Mouse (Mus musculus): ENCODE measurements at regions not wholly inside any gene's neighbourhood (a gene's known extent, or its start where the extent isn't known, plus 50 kb on each side); places are given as distances from the start of the nearest gene placed in this dataset.

GRCm38 (mm10) chr3:81482742-81483141 is 446.5 kb downstream of the Pdgfc start:
- peaks cover 13% of the 10 kb centered on the region for H3K4me1 ChIP-seq
- WGBS = 61% methylated on average over 2 of the region's 2 CpGs
- no peak overlapping the region for H3K27ac ChIP-seq (replicated peaks)
- no peaks in the 10 kb centered on the region for H3K27me3 ChIP-seq (ENCODE audit: low read depth, poor library complexity, severe bottlenecking)
- H3K36me3 ChIP-seq = no peaks in the 10 kb centered on the region
- no peak for DNase-seq (ENCODE audit: low spot score)
- no peaks in the 10 kb centered on the region for H3K9me3 ChIP-seq (replicated peaks)
- no peak overlapping the region for H3K4me3 ChIP-seq

GRCm38 (mm10) chr3:81483363-81483762 is 447.1 kb downstream of the Pdgfc start:
- WGBS = 77% methylated on average over 2 of the region's 2 CpGs
- DNase-seq (ENCODE audit: low spot score) = no peak

GRCm38 (mm10) chr3:81505316-81505715 is 427.1 kb upstream of the Ctso start:
- H3K27me3 ChIP-seq (ENCODE audit: low read depth, poor library complexity, severe bottlenecking) = no peaks in the 10 kb centered on the region
- WGBS = 84% methylated on average over 1 of the region's 1 CpGs
- no peak overlapping the region for H3K4me3 ChIP-seq
- H3K4me1 ChIP-seq = no peaks in the 10 kb centered on the region
- DNase-seq (ENCODE audit: low spot score) = no peak
- H3K36me3 ChIP-seq = no peaks in the 10 kb centered on the region
- H3K9me3 ChIP-seq (replicated peaks) = no peaks in the 10 kb centered on the region
- no peak overlapping the region for H3K27ac ChIP-seq (replicated peaks)

More at GRCm38 (mm10) chr3:81483363-81483762, 447.1 kb downstream of the Pdgfc start:
- Histone ChIP-seq H3K36me3 (no peaks in the 10 kb centered on the region), H3K9me3 (replicated peaks) (no peaks in the 10 kb centered on the region), H3K4me3 (no peak overlapping the region), H3K27me3 (ENCODE audit: low read depth, poor library complexity, severe bottlenecking) (no peaks in the 10 kb centered on the region), H3K4me1 (peaks cover 13% of the 10 kb centered on the region), H3K27ac (replicated peaks) (no peak overlapping the region)

DNA sequence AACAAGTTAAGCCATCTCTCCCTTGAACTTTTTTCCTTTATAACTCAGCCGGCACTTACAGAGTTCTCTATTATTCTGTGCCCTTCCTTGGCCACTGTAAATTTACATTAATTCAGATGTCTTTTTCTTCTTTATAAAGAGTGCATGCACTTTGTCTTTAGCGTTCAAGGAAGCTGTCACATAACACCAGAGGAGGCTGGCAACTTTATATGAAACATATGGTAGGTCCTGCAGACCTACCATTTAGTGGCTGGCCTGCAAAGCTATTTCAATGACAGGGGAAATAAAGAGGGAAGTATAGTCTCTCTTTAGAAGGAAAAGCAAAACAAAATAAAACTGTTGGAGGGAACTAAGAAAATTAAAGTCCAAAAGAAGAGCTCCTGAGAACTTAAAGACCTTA is 423.8 kb upstream of the Ctso start:
- Histone ChIP-seq H3K27me3 (ENCODE audit: low read depth, poor library complexity, severe bottlenecking) (no peaks in the 10 kb centered on the region), H3K4me3 (no peak overlapping the region), H3K9me3 (replicated peaks) (no peaks in the 10 kb centered on the region), H3K27ac (replicated peaks) (no peak overlapping the region), H3K4me1 (no peaks in the 10 kb centered on the region), H3K36me3 (no peaks in the 10 kb centered on the region)
- WGBS = 66% methylated on average over 2 of the region's 2 CpGs
- no peak for DNase-seq (ENCODE audit: low spot score)

DNA sequence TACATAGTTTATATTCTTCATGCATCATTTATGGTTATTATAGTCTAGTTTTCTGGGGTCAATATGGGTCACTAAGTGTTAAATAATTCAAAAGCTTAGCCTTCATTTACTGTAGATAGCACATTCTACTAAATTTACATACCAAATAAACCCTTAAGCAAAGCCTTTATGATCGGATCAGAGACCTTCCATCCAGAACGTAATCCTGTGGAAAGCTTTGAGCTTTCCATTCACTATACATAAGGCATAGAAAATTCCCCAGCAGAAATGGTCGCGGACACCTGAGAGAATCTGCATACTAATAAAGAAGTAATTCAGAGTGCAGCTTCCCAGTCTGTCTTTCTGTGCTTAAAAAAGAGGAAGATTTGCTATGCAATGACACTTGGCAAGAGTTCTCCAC is 410.6 kb upstream of the Ctso start:
- peaks cover 6% of the 10 kb centered on the region; the same call in 1 of the 2 replicates for H3K4me1 ChIP-seq

DNA sequence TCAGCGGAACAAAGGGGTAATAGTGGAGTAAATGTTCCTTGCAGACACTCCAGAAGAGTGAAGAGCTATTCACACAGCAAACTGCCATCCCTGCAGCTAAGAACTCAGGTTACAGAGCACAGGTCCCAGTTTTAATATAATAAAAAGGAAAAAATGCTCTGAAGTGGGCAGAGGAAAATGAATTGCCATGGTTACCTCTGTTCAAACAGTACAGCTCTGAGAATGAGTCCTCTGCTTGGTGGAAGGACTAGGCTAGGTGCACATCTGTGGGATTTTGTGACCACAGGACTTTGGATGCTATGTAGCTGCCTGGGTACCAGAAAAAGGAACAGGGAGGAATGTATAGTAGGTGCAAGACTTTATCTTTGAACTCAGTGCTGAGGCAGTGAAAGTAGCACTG is 401.5 kb upstream of the Ctso start:
- Histone ChIP-seq H3K36me3 (no peaks in the 10 kb centered on the region), H3K4me3 (no peak overlapping the region), H3K9me3 (replicated peaks) (no peaks in the 10 kb centered on the region), H3K27me3 (ENCODE audit: low read depth, poor library complexity, severe bottlenecking) (no peaks in the 10 kb centered on the region), H3K27ac (replicated peaks) (no peak overlapping the region), H3K4me1 (peaks cover 5% of the 10 kb centered on the region)
- no peak for DNase-seq (ENCODE audit: low spot score)
- WGBS = 88% methylated on average over 1 of the region's 1 CpGs

More for the DNA sequence above, 410.6 kb upstream of the Ctso start:
- 44% methylated on average over 4 of the region's 4 CpGs for WGBS
- no peak overlapping the region for H3K4me3 ChIP-seq
- H3K27me3 ChIP-seq (ENCODE audit: low read depth, poor library complexity, severe bottlenecking) = no peaks in the 10 kb centered on the region
- H3K27ac ChIP-seq (replicated peaks) = no peak overlapping the region
- no peak for DNase-seq (ENCODE audit: low spot score)
- H3K36me3 ChIP-seq = no peaks in the 10 kb centered on the region
- no peaks in the 10 kb centered on the region for H3K9me3 ChIP-seq (replicated peaks)

DNA sequence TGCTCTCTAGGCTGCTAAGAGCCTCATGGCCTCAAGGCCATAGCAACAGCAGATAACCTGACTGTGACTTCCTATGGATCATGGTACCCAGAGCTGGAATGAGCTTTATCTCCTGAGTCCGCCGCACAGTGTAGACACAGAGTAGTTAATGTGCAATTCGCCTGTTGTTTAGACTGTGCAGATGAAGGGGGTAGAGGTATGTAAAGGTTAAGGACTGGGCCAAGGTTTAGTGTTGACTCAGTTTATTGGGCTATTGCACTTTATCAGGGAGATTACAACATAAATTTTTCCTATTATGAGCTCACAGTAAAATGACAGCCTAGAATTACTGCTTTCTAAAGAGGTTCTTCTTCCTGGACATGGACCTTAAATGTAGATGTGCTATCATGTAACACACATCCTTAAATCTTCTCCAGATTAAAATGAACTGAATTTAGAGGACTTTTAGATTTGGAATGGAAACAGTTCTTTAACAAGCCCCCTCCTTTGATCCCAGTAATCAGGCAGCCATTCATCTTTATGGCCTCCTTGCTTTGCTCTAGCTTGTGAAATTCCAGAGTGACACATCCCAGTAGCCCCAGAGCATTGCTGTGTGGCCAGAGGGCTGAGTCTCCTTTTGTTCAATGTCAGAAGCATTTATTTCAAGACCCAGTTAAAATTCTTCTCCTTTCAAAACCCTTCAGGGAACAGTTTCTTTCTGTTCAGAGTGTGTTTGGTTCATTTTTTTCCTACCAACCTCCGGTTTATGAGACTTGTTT is 396.8 kb upstream of the Ctso start:
- Histone ChIP-seq H3K4me1 (peaks cover 7% of the 10 kb centered on the region), H3K9me3 (replicated peaks) (no peaks in the 10 kb centered on the region), H3K27ac (replicated peaks) (no peak overlapping the region), H3K27me3 (ENCODE audit: low read depth, poor library complexity, severe bottlenecking) (no peaks in the 10 kb centered on the region), H3K4me3 (no peak overlapping the region), H3K36me3 (no peaks in the 10 kb centered on the region)
- DNase-seq (ENCODE audit: low spot score) = no peak
- WGBS = 88% methylated on average over 4 of the region's 4 CpGs

- H3K4me1 ChIP-seq = no peaks in the 10 kb centered on the region
- no peaks in the 10 kb centered on the region for H3K27me3 ChIP-seq (ENCODE audit: low read depth, poor library complexity, severe bottlenecking)
- no peak overlapping the region for H3K4me3 ChIP-seq
- H3K27ac ChIP-seq (replicated peaks) = no peak overlapping the region
- H3K9me3 ChIP-seq (replicated peaks) = no peaks in the 10 kb centered on the region
- H3K36me3 ChIP-seq = no peaks in the 10 kb centered on the region
- DNase-seq (ENCODE audit: low spot score) = no peak
- 82% methylated on average over 7 of the region's 7 CpGs for WGBS
Measured at GRCm38 (mm10) chr3:81554773-81555172, 377.6 kb upstream of the Ctso start.

DNA sequence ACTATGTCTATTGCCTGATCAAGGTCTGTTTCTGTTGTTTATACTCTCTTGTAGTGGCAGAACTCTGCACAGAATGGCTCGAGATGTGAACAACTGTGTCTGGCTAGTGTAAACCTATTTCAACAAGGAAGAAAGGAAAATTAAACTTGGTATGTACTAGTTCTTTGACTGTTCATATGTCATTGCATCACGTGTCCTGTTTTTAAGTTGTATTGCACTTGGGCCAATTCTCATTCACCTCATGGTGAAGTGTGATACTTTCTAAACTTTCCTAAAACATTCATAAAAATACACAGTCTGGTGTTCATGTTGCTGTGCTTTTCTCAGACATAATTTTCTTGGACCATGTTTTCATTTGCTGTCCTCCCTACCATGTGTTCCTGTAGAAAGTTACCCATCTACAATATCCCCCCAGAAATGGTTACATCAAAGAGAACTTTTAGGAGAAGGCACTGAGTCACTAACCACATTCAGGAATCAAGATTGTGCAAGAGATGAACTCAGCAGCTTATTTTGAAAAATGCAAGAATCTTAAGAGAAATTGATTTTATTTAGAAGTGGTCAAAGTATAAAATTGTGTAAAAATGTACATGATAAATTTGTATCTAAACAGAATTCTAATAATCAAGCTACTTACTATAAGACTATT is 369.7 kb upstream of the Ctso start:
- Histone ChIP-seq H3K4me1 (no peaks in the 10 kb centered on the region), H3K27me3 (ENCODE audit: low read depth, poor library complexity, severe bottlenecking) (no peaks in the 10 kb centered on the region), H3K4me3 (no peak overlapping the region), H3K9me3 (replicated peaks) (no peaks in the 10 kb centered on the region), H3K27ac (replicated peaks) (no peak overlapping the region), H3K36me3 (no peaks in the 10 kb centered on the region)
- 76% methylated on average over 2 of the region's 2 CpGs for WGBS
- no peak for DNase-seq (ENCODE audit: low spot score)

- DNase-seq (ENCODE audit: low spot score) = no peak
- Histone ChIP-seq H3K27me3 (ENCODE audit: low read depth, poor library complexity, severe bottlenecking) (no peaks in the 10 kb centered on the region), H3K36me3 (no peaks in the 10 kb centered on the region), H3K9me3 (replicated peaks) (no peaks in the 10 kb centered on the region), H3K27ac (replicated peaks) (no peak overlapping the region), H3K4me1 (no peaks in the 10 kb centered on the region), H3K4me3 (no peak overlapping the region)
- WGBS = 89% methylated on average over 7 of the region's 7 CpGs
Measured at GRCm38 (mm10) chr3:81563858-81564756, 368.3 kb upstream of the Ctso start.

DNA sequence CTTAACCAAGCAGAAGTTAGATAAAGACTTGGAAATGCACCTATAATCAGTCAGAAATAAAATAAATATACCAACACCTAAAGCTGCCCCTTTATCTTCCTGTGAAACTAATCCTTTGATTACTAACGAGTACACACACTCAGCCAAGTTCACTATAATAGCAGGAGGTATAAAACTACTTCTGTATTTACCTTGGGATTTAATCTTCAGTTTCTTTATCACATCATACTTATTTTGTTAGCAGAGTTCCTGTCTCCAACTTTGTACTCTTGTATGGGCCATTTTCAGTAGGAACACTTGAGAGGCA is 367.7 kb upstream of the Ctso start:
- no peaks in the 10 kb centered on the region for H3K27me3 ChIP-seq (ENCODE audit: low read depth, poor library complexity, severe bottlenecking)
- DNase-seq (ENCODE audit: low spot score) = no peak
- H3K4me1 ChIP-seq = no peaks in the 10 kb centered on the region
- no peaks in the 10 kb centered on the region for H3K9me3 ChIP-seq (replicated peaks)
- WGBS = 86% methylated on average over 1 of the region's 1 CpGs
- H3K27ac ChIP-seq (replicated peaks) = no peak overlapping the region
- no peaks in the 10 kb centered on the region for H3K36me3 ChIP-seq
- H3K4me3 ChIP-seq = no peak overlapping the region

DNA sequence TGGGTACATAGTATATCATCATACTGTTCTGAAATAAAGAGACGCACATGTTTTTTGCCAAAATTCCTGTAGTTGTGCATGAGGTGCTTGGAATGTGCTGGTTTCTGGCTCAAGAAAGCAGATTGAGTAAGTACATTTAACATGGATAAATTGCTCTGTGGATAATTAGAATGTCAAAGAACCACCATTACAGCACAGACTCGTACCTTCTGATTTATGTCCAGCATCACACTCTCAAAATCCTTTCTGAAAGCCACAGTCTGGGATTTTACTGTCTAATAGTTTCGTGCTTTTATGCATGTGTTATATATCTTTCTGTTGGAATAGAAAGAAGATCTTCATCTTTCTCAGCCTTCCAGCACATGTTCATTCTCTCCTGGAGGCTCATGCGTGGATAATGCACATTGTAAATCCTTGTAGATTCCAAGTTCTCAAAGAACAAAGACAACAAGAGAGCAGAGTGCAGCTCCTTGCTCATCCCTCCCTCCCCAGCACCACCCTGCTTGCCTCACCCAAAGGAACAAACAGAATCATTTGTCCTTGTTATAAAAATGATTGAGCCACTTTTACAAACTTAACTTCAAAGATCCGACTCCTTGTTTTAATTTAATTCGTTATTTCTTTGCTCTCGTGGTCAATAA is 348.9 kb upstream of the Ctso start:
- Histone ChIP-seq H3K36me3 (no peaks in the 10 kb centered on the region), H3K4me1 (no peaks in the 10 kb centered on the region), H3K9me3 (replicated peaks) (no peaks in the 10 kb centered on the region), H3K27ac (replicated peaks) (no peak overlapping the region), H3K4me3 (no peak overlapping the region), H3K27me3 (ENCODE audit: low read depth, poor library complexity, severe bottlenecking) (no peaks in the 10 kb centered on the region)
- 82% methylated on average over 7 of the region's 7 CpGs for WGBS
- DNase-seq (ENCODE audit: low spot score) = no peak

Measured in midbrain, embryonic 10.5 days (tissue).